Mouse (Mus musculus) c-Kit-negative CD71-positive TER-119-positive erythroid progenitor cells, embryonic 14.5 days (primary cell): ENCODE data around the gene Pid1.

ENCODE experiments used
- DNase-seq: peaks from one replicate; pipeline ENCODE4 v3.0.0-alpha.2; 2013; ENCODE audit warnings: low read depth, low spot score

The Pid1 gene

DNA sequence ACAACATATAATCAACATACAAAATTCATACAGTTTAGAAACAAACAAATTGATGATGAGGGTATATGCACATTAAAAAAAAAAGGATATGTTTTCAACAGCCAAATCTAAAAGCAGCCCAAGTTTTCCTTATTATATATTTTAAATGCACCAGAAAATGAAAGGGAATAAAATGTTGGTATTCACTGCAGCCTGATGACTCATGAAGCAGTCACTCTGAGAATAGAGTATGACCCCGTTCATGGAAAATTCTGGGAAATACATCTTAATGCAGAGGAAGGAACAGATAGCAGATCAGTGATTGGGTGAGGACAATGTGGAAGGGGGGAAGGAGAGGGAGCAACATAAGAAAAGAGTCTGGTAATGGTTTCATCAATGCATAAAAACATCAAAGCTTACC, 186.3 kb downstream of the Pid1 start:
- no peak for DNase-seq

DNA sequence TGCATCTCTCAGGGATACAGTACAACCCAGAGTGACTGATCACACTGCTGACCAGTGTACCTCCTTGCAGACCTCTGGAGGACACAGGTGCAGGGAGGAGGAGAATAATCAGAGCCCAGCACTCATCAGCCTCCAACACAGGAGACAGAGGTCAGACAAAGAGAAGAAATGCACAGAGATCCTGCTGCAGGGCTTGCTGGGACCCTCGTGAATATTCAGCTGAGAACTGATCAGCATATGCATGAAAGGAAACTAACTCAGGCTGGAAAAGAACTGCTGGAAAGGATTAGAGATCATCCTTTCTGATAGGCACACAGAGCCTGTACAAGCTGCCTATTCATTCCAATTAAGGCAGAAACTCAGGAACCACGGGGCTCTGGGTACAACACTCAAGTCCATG, 186.9 kb downstream of the Pid1 start:
- DNase-seq: no peak

DNA sequence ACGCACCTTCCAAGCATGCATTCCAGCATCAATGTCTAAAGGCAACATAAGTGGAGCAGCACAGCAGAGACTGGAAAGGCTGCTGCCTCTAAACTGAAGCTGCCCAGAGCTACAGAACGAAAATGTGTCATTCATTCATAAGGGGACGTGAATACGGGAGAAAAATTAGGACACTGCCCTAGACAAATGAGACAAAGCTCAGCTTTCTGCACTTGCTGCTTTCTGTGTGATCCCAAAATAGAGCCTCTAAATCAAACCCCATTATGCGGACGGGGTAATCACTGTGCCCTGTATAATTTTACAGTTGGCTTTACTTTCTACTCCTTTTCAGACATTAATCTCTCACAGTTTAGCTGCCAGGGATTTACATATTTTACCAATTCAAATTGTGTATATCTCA, 191.0 kb downstream of the Pid1 start:
- no peak for DNase-seq

DNA sequence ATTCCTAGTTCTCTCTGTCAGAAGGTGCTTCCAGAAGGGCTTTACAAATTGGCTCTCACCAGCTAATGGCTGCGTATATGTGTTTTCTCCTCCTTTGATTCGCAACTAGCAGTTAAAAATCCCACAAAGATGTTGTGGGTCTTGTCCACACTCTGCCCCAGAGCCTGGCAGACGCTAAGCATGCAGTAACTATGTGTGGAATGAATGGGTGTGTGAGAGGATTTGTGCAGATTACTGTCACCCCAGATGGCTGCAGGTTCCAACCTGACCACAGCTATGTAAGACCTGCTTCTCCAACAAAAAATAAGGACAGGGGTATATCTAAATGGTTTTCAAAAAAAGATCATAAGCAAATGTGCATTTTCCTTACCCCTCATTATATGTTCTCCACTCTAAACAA, 206.2 kb downstream of the Pid1 start:
- no peak for DNase-seq

DNA sequence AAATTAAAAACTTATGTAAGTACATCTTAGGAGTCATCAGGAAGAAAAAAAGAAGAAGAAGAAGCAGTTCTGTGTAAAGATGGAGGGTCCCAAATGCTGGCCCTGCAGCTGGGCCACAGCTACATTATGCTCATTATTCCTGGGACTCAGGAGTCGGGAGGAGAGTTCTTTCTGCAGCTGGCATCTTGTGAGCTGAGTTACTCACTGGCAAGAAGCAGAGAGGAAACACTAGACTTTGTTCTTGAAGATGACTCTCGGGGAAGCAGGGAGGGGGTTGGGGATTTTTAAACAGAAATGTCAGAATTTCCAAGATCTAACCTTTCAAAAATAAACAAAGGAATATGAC, 208.4 kb downstream of the Pid1 start:
- DNase-seq: no peak

DNA sequence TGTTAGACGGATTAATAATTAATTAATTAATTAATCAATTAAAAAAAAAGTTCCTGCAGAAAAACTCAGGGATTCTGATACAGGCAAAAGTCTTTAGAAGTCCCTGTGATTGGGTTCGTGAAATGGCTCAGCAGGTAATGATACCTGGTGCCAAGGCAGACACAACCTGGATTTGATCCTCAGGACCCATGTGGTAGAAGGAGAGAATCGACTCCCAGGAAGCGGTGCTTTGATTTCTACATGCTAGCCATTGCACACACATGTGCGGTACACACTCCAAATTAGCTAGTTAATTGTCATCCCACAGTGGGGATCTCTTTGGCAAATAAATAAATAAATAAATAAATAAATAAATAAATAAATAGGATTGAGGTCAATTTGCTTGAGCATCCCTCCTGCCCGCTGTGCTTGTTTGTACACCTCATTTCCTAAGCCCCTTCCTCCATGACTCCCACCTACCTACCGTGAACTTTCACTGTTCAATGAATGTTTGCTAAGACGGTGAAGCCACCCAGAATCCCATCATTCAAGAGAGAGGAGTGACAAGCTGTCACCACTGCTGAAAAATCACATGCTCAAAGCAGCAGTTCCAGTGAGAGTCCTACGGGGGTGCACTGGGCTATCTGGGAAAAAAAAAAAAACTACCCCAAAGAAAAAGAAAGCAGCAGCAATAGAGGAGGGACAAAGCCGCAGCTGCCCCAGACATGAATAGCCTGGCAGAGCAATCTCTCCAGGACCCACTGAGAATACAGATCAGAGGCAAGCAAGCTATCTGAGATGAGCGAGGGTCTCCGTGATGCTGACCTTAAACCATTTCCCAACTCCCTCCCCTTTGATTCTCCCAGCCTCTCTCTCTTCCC, 209.0 kb downstream of the Pid1 start:
- DNase-seq: no peak

DNA sequence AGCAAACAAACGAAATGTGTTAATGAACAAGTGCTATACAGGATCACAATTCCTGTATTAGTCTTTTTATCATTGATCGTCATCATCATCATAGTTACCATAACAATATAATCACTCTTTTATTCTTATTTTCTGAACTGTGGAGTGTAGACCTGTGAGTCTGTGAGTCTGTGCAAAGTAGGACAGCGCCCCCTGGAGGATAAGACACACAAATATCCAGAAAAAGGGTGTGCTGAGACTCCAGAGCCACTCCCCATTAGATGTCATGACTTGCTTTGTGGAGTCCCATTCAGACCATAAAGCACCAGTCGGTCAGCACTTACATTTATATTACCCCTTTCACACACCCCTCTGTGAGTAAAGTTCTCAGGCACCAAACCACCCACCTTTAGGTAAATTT, 210.0 kb downstream of the Pid1 start:
- no peak for DNase-seq

DNA sequence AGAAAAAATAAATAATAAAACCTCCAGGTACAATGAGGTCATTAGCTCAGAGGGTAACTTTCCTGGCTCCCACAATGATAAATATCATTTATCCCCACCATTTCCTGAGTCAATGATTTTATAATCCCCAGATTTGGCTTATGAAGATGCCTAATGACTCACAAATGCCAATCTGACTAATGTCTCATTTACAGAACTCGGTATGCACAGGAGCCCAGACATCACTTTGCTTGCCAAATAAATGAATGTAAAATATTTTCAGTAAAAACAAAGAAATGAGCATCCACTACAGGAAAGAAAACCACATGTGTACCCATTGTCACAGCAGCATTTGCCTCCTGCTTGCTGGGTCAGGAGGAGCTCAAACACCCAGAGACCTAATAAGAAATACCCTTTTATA, 222.4 kb downstream of the Pid1 start:
- no peak for DNase-seq

DNA sequence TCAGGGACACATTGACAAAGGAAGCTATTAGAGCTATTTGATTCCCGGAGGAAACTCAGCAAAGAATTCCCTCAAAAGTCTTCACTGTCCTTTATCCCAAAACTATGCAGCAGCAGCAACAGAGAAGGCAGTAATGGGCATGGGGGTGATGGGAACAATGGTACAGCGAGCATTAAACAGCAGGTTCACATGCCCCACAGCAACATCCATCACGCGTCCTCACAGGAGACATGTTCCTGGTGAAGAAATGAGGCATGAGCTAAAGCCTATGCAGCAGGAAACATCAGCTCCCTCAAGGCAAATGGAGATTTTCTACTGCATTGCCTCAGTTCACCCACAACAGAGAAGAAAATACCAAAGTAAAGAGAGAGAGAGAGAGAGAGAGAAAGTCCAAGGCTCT, 231.5 kb downstream of the Pid1 start:
- no peak for DNase-seq

DNA sequence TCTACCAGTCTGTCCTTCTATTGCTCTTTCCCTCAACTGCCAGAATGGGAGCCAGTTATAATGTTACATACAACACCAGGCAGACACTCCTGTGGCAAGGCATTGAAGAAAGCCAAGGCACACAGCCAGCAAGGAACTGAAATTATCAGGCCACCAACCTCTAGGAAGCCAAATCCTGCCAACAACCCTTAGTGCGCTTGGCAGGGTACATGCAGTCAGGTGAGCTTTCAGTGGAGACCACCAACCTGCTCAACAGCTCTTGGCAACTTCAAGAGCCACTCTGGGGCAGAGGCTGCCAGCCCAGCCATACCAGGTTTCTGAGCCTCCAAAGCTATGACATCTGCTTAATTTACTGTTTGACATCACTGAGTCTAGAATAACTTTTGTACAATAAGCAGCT, 232.2 kb downstream of the Pid1 start:
- DNase-seq: no peak

GRCm38 (mm10) chr1:84128510-84128909, 235.5 kb downstream of the Pid1 start:
- DNase-seq: no peak

GRCm38 (mm10) chr1:84119306-84119705, 244.7 kb downstream of the Pid1 start:
- no peak for DNase-seq

- no peak for DNase-seq
Measured at GRCm38 (mm10) chr1:84106756-84107155, 257.2 kb downstream of the Pid1 start.

DNA sequence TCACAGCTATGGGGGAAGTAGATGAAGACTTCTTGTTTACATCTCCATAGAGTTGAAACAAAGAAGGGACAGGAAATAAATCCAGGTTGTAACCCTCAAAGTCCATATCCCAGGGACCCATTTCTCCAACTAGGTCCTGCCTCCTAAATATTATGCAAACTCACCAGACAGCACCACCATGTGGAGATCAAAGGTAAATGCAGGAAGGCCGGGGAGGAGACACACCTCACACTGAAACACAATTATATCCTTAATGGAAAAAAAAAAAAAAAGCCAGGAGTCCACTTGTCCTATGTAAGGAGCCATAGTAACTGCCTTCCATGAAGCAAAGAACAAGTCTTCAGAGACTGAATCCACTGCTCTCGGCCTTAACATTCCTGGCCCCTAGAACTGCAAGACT, 261.9 kb downstream of the Pid1 start:
- no peak for DNase-seq

- no peak for DNase-seq
Measured at GRCm38 (mm10) chr1:84097398-84097797, 266.6 kb downstream of the Pid1 start.

- no peak for DNase-seq
Measured at GRCm38 (mm10) chr1:84093291-84093690, 270.7 kb downstream of the Pid1 start.

DNA sequence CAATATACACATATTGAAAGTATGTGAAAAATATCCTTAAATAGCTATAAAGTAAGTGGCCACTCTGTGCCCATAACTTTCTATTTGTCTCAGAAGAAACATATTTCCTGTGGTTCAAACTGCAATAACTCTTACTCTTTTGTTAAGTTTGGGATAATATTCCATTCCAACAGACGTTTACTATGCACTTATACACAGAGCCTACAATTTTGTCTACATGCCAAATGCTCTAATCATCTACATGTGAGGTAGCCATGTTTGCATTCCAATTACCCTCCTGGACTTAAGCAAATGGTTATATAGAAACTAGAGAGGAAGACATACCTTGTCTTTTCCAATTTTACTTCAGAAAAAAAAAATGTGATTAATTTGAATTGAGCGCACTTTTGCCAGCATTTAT, 274.3 kb downstream of the Pid1 start:
- no peak for DNase-seq

- no peak for DNase-seq
Measured at GRCm38 (mm10) chr1:84087957-84088356, 276.0 kb downstream of the Pid1 start.

- no peak for DNase-seq
Measured at GRCm38 (mm10) chr1:84087325-84087724, 276.7 kb downstream of the Pid1 start.

- DNase-seq: no peak
Measured at GRCm38 (mm10) chr1:84086486-84086885, 277.5 kb downstream of the Pid1 start.

- DNase-seq: no peak
Measured at GRCm38 (mm10) chr1:84085361-84085760, 278.6 kb downstream of the Pid1 start.

DNA sequence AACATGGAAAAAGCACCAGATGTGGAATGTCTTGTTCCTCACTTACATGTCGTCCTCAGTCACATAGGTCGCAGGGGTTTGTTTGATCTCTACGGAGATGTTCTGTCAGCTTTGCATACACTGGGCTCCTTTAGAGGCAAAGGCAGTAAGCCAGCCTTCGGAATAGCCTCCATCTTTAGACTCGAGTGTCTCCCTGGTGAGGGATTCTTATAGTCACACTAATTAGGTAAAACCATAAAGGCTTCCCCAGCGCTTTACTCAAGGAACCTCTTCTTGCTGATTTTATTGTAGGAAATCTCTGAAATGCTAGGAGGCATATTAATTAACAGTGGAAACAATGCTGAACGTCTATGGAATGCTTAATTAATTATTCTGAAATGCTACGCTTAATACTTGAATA, 284.4 kb downstream of the Pid1 start:
- no peak for DNase-seq

- DNase-seq: no peak
Measured at GRCm38 (mm10) chr1:84077023-84077422, 287.0 kb downstream of the Pid1 start.
